Mouse (Mus musculus) myocyte (in vitro differentiated cells): ENCODE measurements around the gene Nipsnap1. TPM values are rescaled to one million over a fixed set of nuclear protein-coding genes. Genes with fewer than 3 reads are reported as not detected.

ENCODE experiments used
- H3K27me3 ChIP-seq: one replicate; pipeline ENCODE4 v1.6.1; 2011; ENCODE audit not compliant: control insufficient read depth, insufficient read depth, insufficient read length
- H3K36me3 ChIP-seq: one replicate; pipeline ENCODE4 v1.6.1; 2011; ENCODE audit not compliant: control insufficient read depth, insufficient read depth
- H3K4me2 ChIP-seq: one replicate; pipeline ENCODE4 v1.6.1; 2011; ENCODE audit warnings: low read depth, control low read depth
- H3K4me3 ChIP-seq: one replicate; pipeline ENCODE4 v1.5.1; 2011; ENCODE audit warnings: mild to moderate bottlenecking, control low read depth, moderate library complexity
- H3K79me2 ChIP-seq: one replicate; pipeline ENCODE4 v1.6.1; 2011; ENCODE audit not compliant: control insufficient read depth, insufficient read depth
- H3ac ChIP-seq: one replicate; pipeline ENCODE4 v1.6.1; 2011; ENCODE audit not compliant: control insufficient read depth, insufficient read length
- CEBPB ChIP-seq: IDR thresholded peaks from 2 replicates; pipeline ENCODE4 v1.6.1; 2011; ENCODE audit warnings: mild to moderate bottlenecking, moderate library complexity; ENCODE audit not compliant: poor library complexity, insufficient read depth, severe bottlenecking
- E2F4 ChIP-seq: IDR thresholded peaks from one replicate; pipeline ENCODE4 v1.6.1; 2011; ENCODE audit warnings: mild to moderate bottlenecking, control low read depth, moderate library complexity; ENCODE audit not compliant: insufficient read depth
- MAX ChIP-seq: IDR thresholded peaks from one replicate; pipeline ENCODE4 v1.6.1; 2011; ENCODE audit warnings: low read depth, mild to moderate bottlenecking, control low read depth
- MYOD1 ChIP-seq, 3 experiments: IDR thresholded peaks; one replicate each; pipeline ENCODE4 v1.6.1; 2011; ENCODE audit warnings: control low read depth in 2 of 3, low read depth in 2 of 3, mild to moderate bottlenecking in 2 of 3, moderate library complexity in 1 of 3; ENCODE audit not compliant: insufficient read length in 2 of 3, control insufficient read depth in 1 of 3
- MYOG ChIP-seq, 3 experiments: IDR thresholded peaks; one replicate each; pipeline ENCODE4 v1.6.1; 2011; ENCODE audit warnings: control low read depth in 2 of 3, low read depth in 2 of 3, mild to moderate bottlenecking in 2 of 3; ENCODE audit not compliant: insufficient read length in 2 of 3, control insufficient read depth in 1 of 3, insufficient read depth in 1 of 3
- POLR2A ChIP-seq: IDR thresholded peaks from one replicate; pipeline ENCODE4 v1.6.1; 2011; ENCODE audit warnings: low read depth, mild to moderate bottlenecking, control low read depth, moderate library complexity; ENCODE audit not compliant: insufficient read length
- POLR2AphosphoS2 ChIP-seq: IDR thresholded peaks from one replicate; pipeline ENCODE4 v1.6.1; 2011; ENCODE audit warnings: low read depth, control low read depth; ENCODE audit not compliant: insufficient read length
- REST ChIP-seq: IDR thresholded peaks from one replicate; pipeline ENCODE4 v1.6.1; 2011; ENCODE audit warnings: mild to moderate bottlenecking, control low read depth, moderate library complexity; ENCODE audit not compliant: insufficient read depth, insufficient read length
- SRF ChIP-seq: IDR thresholded peaks from one replicate; pipeline ENCODE4 v1.6.1; 2011; ENCODE audit warnings: low read depth; ENCODE audit not compliant: control insufficient read depth, insufficient read length
- TCF12 ChIP-seq: IDR thresholded peaks from one replicate; pipeline ENCODE4 v1.6.1; 2011; ENCODE audit warnings: mild to moderate bottlenecking, control low read depth; ENCODE audit not compliant: poor library complexity, insufficient read depth, severe bottlenecking
- TCF3 ChIP-seq: IDR thresholded peaks from one replicate; pipeline ENCODE4 v1.6.1; 2011; ENCODE audit warnings: low read depth, control low read depth; ENCODE audit not compliant: insufficient read length
- USF1 ChIP-seq: IDR thresholded peaks from one replicate; pipeline ENCODE4 v1.6.1; 2011; ENCODE audit warnings: low read depth, mild to moderate bottlenecking, control low read depth, moderate library complexity
- polyA plus RNA-seq: library from polyadenylated mRNA; unstranded; fragments of >200 nt; fragmentation: generic; extraction: Trizol; gene quantifications from one replicate; pipeline ENCODE4 v1.2.1, GENCODE M21; 2012; ENCODE audit warnings: missing spikeins

Gene Nipsnap1
- polyA plus RNA-seq, 1 experiment, result 7.2 TPM

DNA sequence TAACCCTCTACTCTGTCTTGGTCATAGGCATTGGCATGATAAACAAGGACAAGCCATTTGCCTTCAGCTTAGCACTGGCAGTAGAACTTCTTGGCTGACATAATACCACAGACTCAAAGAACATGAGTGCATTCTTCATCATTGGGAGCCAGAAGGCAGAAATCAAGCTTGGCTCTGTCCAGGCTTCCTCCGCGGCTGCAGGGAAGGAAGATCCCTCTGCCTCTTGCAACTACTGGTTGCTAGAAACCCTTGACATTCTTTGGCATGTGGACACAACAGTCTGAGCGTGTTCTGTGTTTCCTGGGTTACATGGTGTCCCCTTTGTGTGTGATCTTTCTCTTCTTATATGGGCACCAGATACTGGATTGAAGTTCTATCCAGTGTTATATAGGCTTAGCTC lies 13.2 kb downstream of the Nipsnap1 start:
- TF ChIP-seq E2F4 (no peak), MYOG (IDR thresholded peaks at IDR 0.05; ENCODE audit: control insufficient read depth in 1 of 3, insufficient read depth in 1 of 3, insufficient read length in 2 of 3, low read depth in 2 of 3) (no peak), TCF3 (no peak), MAX (no peak), POLR2A (no peak), MYOD1 (IDR thresholded peaks at IDR 0.05; ENCODE audit: control insufficient read depth in 1 of 3, insufficient read length in 2 of 3, low read depth in 2 of 3) (no peak), SRF (no peak), TCF12 (no peak), CEBPB (no peak), REST (no peak), POLR2AphosphoS2 (no peak), USF1 (no peak)
- no peaks in the 10 kb centered on the region for H3K79me2 ChIP-seq
- H3K36me3 ChIP-seq, result no peaks in the 10 kb centered on the region
- H3ac ChIP-seq, result no peak overlapping the region
- H3K4me2 ChIP-seq, result no peak overlapping the region
- no peak overlapping the region for H3K4me3 ChIP-seq
- H3K27me3 ChIP-seq, result no peaks in the 10 kb centered on the region

DNA sequence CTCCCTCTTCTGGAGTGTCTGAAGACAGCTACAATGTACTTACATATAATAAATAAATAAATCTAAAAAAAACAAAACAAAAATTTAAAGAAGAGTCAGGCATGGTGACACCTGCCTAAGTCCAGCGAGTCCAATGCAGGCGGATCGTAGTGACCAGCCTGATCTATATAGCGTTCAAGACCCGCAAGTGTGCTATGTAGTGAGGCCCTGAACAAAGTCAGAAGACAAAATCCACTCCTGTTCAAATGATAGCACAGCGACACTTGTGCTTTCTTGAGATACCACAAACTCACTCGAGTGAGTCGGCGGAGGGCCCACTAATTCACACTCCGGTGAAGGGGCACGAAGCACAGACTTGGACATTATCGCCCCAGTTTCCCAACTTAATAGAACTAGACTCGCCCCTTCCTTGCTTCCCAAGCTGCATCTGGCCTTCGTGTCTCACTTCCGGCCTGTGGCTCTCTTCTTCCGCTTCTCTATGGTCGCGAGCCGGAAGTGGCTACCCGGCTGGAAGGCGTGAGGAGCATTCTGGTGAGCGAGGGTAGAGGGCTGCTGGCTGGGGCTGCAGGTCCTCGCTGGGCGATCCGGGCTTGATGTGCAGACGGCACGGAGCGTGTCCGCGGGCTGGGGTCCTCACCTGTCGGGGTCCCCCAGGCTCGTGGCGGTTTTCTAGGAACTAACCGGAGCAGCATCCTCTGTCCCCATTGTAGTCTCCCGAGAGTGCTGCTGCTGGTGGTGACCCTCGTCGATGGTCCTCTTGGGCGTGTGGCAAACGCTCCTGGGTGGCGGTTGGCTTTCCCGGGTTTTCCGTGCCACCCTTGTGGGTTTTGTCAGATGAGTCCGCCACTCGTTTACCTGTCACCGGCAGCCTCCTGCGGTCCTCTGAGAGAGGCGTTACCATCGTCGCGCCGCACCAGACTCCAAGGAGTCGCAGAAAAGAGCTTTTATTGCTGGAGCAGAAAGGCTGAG lies 21.4 kb downstream of the Nipsnap1 start, which contains the start of gene Thoc5:
Gene Thoc5, plus strand, starts transcription at position 473 of the 969 bp plus-strand sequence.
- peaks cover 21% of the 10 kb centered on the region for H3K79me2 ChIP-seq
- H3ac ChIP-seq, result peak within 1 kb of the TSS; percentile 85
- peak within 1 kb of the TSS; percentile 97 for H3K4me2 ChIP-seq
- H3K27me3 ChIP-seq, result no peaks in the 10 kb centered on the region
- H3K36me3 ChIP-seq, result no peaks in the 10 kb centered on the region
- peak within 1 kb of the TSS; percentile 83 for H3K4me3 ChIP-seq
- TF ChIP-seq POLR2A, result peak; percentile 94
- peak; percentile 85 for TF ChIP-seq POLR2AphosphoS2
- no peak for TF ChIP-seq TCF12

- Histone ChIP-seq H3ac (no peak overlapping the region), H3K79me2 (peaks cover 20% of the 10 kb centered on the region), H3K27me3 (no peaks in the 10 kb centered on the region), H3K36me3 (peaks cover 19% of the 10 kb centered on the region), H3K4me2 (no peak overlapping the region), H3K4me3 (no peak overlapping the region)
- TF ChIP-seq CEBPB (no peak), E2F4 (no peak), MYOD1 (IDR thresholded peaks at IDR 0.05; ENCODE audit: control insufficient read depth in 1 of 3, insufficient read length in 2 of 3, low read depth in 2 of 3) (no peak), USF1 (no peak), MAX (no peak), MYOG (IDR thresholded peaks at IDR 0.05; ENCODE audit: control insufficient read depth in 1 of 3, insufficient read depth in 1 of 3, insufficient read length in 2 of 3, low read depth in 2 of 3) (no peak), POLR2AphosphoS2 (no peak), POLR2A (no peak), TCF12 (no peak), SRF (no peak), TCF3 (no peak), REST (no peak)
Observed at GRCm38 (mm10) chr11:4900437-4900836, 26.7 kb downstream of the Nipsnap1 start.

DNA sequence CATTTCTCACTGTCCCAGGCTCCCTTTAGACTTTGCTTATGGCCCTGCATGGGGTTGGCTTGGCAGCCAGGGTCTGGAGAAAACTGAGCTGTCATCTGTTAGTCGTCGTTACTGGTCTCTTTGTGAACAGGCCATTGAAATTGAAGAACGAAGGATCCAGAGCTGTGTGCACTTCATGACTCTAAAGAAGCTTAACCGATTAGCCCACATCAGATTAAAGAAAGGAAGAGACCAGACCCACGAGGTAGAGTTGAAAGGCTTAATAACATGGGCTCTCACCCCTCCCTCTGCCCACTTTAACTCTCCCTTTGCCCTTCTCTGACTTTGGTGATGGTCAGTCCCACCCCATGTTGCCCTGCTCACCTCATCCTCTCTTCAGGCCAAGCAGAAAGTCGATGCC lies 28.2 kb downstream of the Nipsnap1 start:
- Histone ChIP-seq H3K4me3 (no peak overlapping the region), H3K27me3 (no peaks in the 10 kb centered on the region), H3K4me2 (no peak overlapping the region), H3K79me2 (peaks cover 6% of the 10 kb centered on the region), H3ac (no peak overlapping the region), H3K36me3 (peaks cover 25% of the 10 kb centered on the region)
- TF ChIP-seq MYOD1 (IDR thresholded peaks at IDR 0.05; ENCODE audit: control insufficient read depth in 1 of 3, insufficient read length in 2 of 3, low read depth in 2 of 3) (no peak), SRF (no peak), CEBPB (no peak), TCF12 (no peak), MYOG (IDR thresholded peaks at IDR 0.05; ENCODE audit: control insufficient read depth in 1 of 3, insufficient read depth in 1 of 3, insufficient read length in 2 of 3, low read depth in 2 of 3) (no peak), E2F4 (no peak), USF1 (no peak), TCF3 (no peak), REST (no peak), MAX (no peak), POLR2AphosphoS2 (no peak), POLR2A (no peak)
